Mouse (Mus musculus) urinary bladder, postnatal 14 days (tissue): ENCODE measurements around the gene Acp5.

Source experiments
- DNase-seq: peaks from one replicate; pipeline ENCODE4 v3.0.0; 2021; ENCODE audit warnings: low spot score

Acp5 gene

GRCm38 (mm10) chr9:22098993-22099696 lies 36.4 kb downstream of the Acp5 start, which contains the start of gene Cnn1:
TSS of gene Cnn1 (plus strand) at chr9:22099216.
- DNase-seq, result peak; percentile 45

DNA sequence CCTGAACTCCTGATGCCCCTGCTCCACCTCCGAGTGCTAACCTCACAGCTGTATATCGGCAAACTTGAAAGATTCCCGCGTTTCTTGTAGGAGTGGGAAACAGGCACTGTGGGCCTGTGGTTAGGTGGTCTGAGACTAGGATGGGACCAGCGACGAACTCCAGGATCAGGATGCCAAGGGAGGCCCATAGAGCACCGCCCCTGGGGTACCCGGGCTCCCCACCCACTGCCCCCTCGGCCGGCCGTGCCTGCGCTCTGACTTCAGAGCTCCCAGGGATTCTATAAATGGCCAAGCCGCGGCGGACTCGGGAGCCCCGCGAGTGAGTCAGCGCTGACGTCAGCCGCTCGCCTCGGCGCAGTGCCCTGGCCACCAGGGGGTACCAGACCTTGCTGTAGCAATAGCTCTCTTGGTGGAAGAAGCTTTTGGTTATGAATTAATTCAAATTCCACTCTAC lies 39.6 kb downstream of the Acp5 start:
- peak; percentile 91 for DNase-seq

- no peak for DNase-seq
Observed at GRCm38 (mm10) chr9:22092746-22093145, 42.8 kb downstream of the Acp5 start.

- DNase-seq, result no peak
Observed at GRCm38 (mm10) chr9:22089986-22090385, 45.5 kb downstream of the Acp5 start.

- no peak for DNase-seq
Observed at GRCm38 (mm10) chr9:22089281-22089680, 46.2 kb downstream of the Acp5 start.

GRCm38 (mm10) chr9:22087034-22087618 lies 48.4 kb downstream of the Acp5 start:
- DNase-seq, result no peak

DNA sequence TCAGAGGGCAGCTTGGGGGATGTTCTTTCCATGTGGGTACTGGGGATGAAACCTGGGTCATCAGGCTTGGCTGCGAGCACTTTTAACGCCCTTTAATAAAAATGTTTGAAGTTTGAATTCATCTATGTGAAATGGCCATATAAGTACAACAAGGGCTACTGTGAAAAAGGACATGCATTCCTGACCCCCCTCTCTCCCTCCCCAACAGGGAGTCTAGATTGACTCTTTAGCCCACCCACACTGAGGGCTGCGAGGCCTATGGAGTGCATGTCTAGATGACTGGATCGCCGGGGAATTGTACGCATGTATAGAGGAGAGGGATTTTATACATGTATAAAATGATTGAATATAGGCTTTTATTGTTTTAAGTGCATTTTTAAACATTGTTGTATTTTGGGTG lies 49.5 kb downstream of the Acp5 start:
- no peak for DNase-seq

GRCm38 (mm10) chr9:22085022-22085834 lies 50.3 kb downstream of the Acp5 start, which contains the start of gene Ecsit:
TSS of gene Ecsit (minus strand) at chr9:22085438.
- DNase-seq, result peak; percentile 94

DNA sequence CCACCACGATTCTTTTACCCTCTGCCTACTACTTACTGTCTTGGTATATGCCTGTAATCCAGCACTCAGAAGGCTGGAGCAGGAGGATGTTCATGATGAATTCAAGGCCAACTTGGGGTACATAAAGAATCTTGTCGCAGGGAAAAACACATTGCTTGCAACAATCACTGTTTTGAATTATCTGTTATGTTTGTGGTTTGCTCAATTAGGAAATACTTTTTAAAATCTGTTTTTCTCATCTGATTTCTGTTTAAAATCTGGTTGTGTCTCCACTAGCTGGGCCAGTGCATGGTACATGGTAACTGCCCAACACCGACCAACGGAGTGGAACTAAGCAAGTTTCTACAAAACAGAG lies 50.9 kb downstream of the Acp5 start:
- no peak for DNase-seq
